Mouse (Mus musculus): ENCODE data around the gene Ppp1r14a.

- TF ChIP-seq CTCF (IDR thresholded peaks at IDR 0.05; ENCODE audit: low read depth), result no peak
- no peak for TF ChIP-seq EP300 (optimal IDR thresholded peaks at IDR 0.05)
Observed at GRCm38 (mm10) chr7:29292458-29293098, 3.5 kb downstream of the Ppp1r14a start.

Measured in stomach, postnatal 0 days (tissue).